Mouse (Mus musculus): ENCODE measurements around the gene Mdm4. TPM values are rescaled to one million over a fixed set of nuclear protein-coding genes. Genes with fewer than 3 reads are reported as not detected.
"Not testable (repeated sequence)": the region's sequence is repeated elsewhere in the genome, so short reads cannot be mapped to it uniquely, and the experiment has no call there.

The Mdm4 gene
- polyA plus RNA-seq, 1 experiment, result 46.7 TPM

DNA sequence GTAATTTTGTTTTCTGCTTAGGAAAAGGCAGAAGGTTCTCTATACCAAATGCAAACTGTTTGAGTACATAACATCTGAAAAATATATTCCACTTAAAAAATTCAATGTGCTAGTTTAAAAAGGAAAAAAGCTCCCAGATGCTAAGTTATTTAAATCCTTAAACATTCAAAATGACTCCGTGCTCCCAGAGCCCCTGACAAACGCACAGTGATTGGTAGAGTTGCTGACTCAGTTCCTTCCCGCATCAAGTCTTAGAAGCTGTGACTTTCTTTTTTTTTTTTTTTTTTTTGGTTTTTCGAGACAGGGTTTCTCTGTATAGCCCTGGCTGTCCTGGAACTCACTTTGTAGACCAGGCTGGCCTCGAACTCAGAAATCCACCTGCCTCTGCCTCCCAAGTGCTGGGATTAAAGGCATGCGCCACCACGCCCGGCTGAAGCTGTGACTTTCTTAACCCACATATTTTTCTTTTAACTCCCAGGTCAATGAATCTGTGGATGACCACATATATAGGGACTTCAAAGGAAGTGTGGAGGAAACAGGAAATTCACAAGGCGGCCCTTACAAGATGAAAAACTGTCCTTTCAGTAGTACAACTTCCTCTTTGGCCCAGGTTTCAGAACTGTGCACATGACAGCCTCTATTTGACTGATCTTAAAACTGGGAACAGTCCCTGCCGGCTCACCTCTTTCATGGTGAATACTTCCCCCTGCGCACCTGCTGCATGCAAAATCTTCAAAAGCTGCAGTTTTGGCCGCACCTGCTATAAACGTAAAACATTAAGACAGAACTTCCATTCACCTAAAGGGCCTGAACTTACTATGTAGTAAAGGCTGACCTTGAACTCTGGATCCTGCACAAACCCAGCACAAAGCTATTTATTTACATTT is 18.2 kb downstream of the Mdm4 start:
- no peak for TF ChIP-seq POLR2A (IDR thresholded peaks at IDR 0.05; ENCODE audit: control insufficient read depth, low read depth, low read length)
- no peak for TF ChIP-seq CTCF (IDR thresholded peaks at IDR 0.05; ENCODE audit: control insufficient read depth, insufficient read depth, insufficient replicate concordance, low read depth, low read length)
- Histone ChIP-seq H3K4me3 (ENCODE audit: control insufficient read depth, low read depth, low read length) (no peak overlapping the region), H3K4me1 (ENCODE audit: control insufficient read depth, insufficient read depth, low read length) (no peaks in the 10 kb centered on the region), H3K36me3 (ENCODE audit: control insufficient read depth, insufficient read depth, low read length) (no peaks in the 10 kb centered on the region; the same call in 1 of the 2 replicates), H3K27me3 (ENCODE audit: control insufficient read depth, insufficient read depth, low read length) (no peaks in the 10 kb centered on the region), H3K27ac (ENCODE audit: control insufficient read depth, insufficient read depth, low read depth, low read length) (no peak overlapping the region)

GRCm38 (mm10) chr1:133006571-133006970 is 23.8 kb downstream of the Mdm4 start:
- Histone ChIP-seq H3K27ac (ENCODE audit: control insufficient read depth, insufficient read depth, low read depth, low read length) (no peak overlapping the region), H3K4me1 (ENCODE audit: control insufficient read depth, insufficient read depth, low read length) (no peaks in the 10 kb centered on the region), H3K4me3 (ENCODE audit: control insufficient read depth, low read depth, low read length) (no peak overlapping the region), H3K27me3 (ENCODE audit: control insufficient read depth, insufficient read depth, low read length) (no peaks in the 10 kb centered on the region), H3K36me3 (ENCODE audit: control insufficient read depth, insufficient read depth, low read length) (peaks cover 2% of the 10 kb centered on the region)
- TF ChIP-seq POLR2A (IDR thresholded peaks at IDR 0.05; ENCODE audit: control insufficient read depth, low read depth, low read length) (no peak), CTCF (IDR thresholded peaks at IDR 0.05; ENCODE audit: control insufficient read depth, insufficient read depth, insufficient replicate concordance, low read depth, low read length) (no peak)

DNA sequence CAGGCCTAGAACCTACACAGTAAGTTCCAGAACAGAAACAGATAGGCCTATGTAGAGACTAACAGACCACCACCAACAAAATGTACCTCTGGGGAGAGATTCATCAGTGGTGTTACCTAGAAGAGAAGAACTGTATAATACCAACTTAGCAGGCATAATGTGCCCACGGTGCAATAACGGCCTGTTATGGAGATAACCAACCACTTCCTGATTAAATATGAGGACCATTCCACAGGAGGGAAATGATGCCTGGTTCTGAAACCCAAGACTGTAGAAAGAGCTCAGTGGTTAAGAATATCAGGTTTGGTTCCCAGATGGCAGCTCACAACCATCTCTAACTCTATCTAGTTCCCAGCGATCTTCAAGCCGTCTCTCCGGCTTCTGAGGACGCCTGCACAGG is 30.0 kb downstream of the Mdm4 start:
- Histone ChIP-seq H3K4me1 (ENCODE audit: control insufficient read depth, insufficient read depth, low read length) (no peaks in the 10 kb centered on the region), H3K4me3 (ENCODE audit: control insufficient read depth, low read depth, low read length) (no peak overlapping the region), H3K36me3 (ENCODE audit: control insufficient read depth, insufficient read depth, low read length) (peaks cover 5% of the 10 kb centered on the region)

GRCm38 (mm10) chr1:132991580-132991979 is 38.8 kb downstream of the Mdm4 start:
- H3K27me3 ChIP-seq (ENCODE audit: control insufficient read depth, insufficient read depth, low read length), result no peaks in the 10 kb centered on the region
- TF ChIP-seq CTCF (IDR thresholded peaks at IDR 0.05; ENCODE audit: control insufficient read depth, insufficient read depth, insufficient replicate concordance, low read depth, low read length) (no peak), POLR2A (IDR thresholded peaks at IDR 0.05; ENCODE audit: control insufficient read depth, low read depth, low read length) (no peak)
- no peak overlapping the region for H3K4me3 ChIP-seq (ENCODE audit: control insufficient read depth, low read depth, low read length)
- H3K27ac ChIP-seq (ENCODE audit: control insufficient read depth, insufficient read depth, low read depth, low read length), result no peak overlapping the region
- no peaks in the 10 kb centered on the region for H3K4me1 ChIP-seq (ENCODE audit: control insufficient read depth, insufficient read depth, low read length)
- H3K36me3 ChIP-seq (ENCODE audit: control insufficient read depth, insufficient read depth, low read length), result peaks cover 2% of the 10 kb centered on the region; the same call in 1 of the 2 replicates

More for the DNA sequence above, 30.0 kb downstream of the Mdm4 start:
- Histone ChIP-seq H3K27ac (ENCODE audit: control insufficient read depth, insufficient read depth, low read depth, low read length) (no peak overlapping the region), H3K27me3 (ENCODE audit: control insufficient read depth, insufficient read depth, low read length) (no peaks in the 10 kb centered on the region)
- TF ChIP-seq CTCF (IDR thresholded peaks at IDR 0.05; ENCODE audit: control insufficient read depth, insufficient read depth, insufficient replicate concordance, low read depth, low read length) (no peak), POLR2A (IDR thresholded peaks at IDR 0.05; ENCODE audit: control insufficient read depth, low read depth, low read length) (no peak)

GRCm38 (mm10) chr1:132990733-132991132 is 39.6 kb downstream of the Mdm4 start:
- Histone ChIP-seq H3K4me1 (ENCODE audit: control insufficient read depth, insufficient read depth, low read length) (no peaks in the 10 kb centered on the region), H3K27ac (ENCODE audit: control insufficient read depth, insufficient read depth, low read depth, low read length) (no peak overlapping the region), H3K27me3 (ENCODE audit: control insufficient read depth, insufficient read depth, low read length) (no peaks in the 10 kb centered on the region), H3K36me3 (ENCODE audit: control insufficient read depth, insufficient read depth, low read length) (peaks cover 2% of the 10 kb centered on the region; the same call in 1 of the 2 replicates), H3K4me3 (ENCODE audit: control insufficient read depth, low read depth, low read length) (no peak overlapping the region)
- TF ChIP-seq POLR2A (IDR thresholded peaks at IDR 0.05; ENCODE audit: control insufficient read depth, low read depth, low read length), result no peak
- TF ChIP-seq CTCF (IDR thresholded peaks at IDR 0.05; ENCODE audit: control insufficient read depth, insufficient read depth, insufficient replicate concordance, low read depth, low read length), result no peak

- H3K4me3 ChIP-seq (ENCODE audit: control insufficient read depth, low read depth, low read length); H3K4me1 ChIP-seq (ENCODE audit: control insufficient read depth, insufficient read depth, low read length); H3K36me3 ChIP-seq (ENCODE audit: control insufficient read depth, insufficient read depth, low read length); H3K27me3 ChIP-seq (ENCODE audit: control insufficient read depth, insufficient read depth, low read length); H3K27ac ChIP-seq (ENCODE audit: control insufficient read depth, insufficient read depth, low read depth, low read length): not testable (repeated sequence)
Observed at GRCm38 (mm10) chr1:132988556-132989459, 41.6 kb downstream of the Mdm4 start.

DNA sequence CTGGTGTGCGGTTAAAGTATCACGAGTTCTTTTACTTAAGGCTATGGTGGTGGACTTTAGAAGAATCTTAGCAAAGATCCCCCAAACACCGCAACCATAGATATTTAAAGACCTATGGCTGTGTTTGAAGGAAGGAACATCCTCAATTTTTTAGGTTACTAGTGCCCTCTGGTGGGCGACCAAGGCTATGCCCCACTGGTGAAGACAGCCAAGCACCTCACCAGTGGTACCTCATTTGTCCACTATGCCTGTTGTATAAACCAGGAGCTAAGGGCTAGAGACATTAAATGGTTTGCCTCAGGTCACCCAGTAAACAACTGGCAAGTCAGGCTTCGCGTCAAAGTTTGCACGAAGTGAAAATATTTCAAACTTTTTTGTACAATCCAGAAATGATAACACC is 47.6 kb downstream of the Mdm4 start:
- H3K27ac ChIP-seq (ENCODE audit: control insufficient read depth, insufficient read depth, low read depth, low read length), result no peak overlapping the region
- H3K4me3 ChIP-seq (ENCODE audit: control insufficient read depth, low read depth, low read length), result no peak overlapping the region
- no peaks in the 10 kb centered on the region for H3K4me1 ChIP-seq (ENCODE audit: control insufficient read depth, insufficient read depth, low read length)
- TF ChIP-seq CTCF (IDR thresholded peaks at IDR 0.05; ENCODE audit: control insufficient read depth, insufficient read depth, insufficient replicate concordance, low read depth, low read length) (peak; percentile 48; the same call in 1 of the 2 replicates), POLR2A (IDR thresholded peaks at IDR 0.05; ENCODE audit: control insufficient read depth, low read depth, low read length) (no peak)
- no peaks in the 10 kb centered on the region for H3K27me3 ChIP-seq (ENCODE audit: control insufficient read depth, insufficient read depth, low read length)
- H3K36me3 ChIP-seq (ENCODE audit: control insufficient read depth, insufficient read depth, low read length), result no peaks in the 10 kb centered on the region; the same call in 1 of the 2 replicates
